Mouse (Mus musculus) midbrain, embryonic 11.5 days (tissue): ENCODE data around the gene Ccr7. TPM values are rescaled to one million over a fixed set of nuclear protein-coding genes. Genes with fewer than 3 reads are reported as not detected.

Source experiments
- polyA plus RNA-seq: library from polyadenylated mRNA; unstranded; fragments of >200 nt; fragmentation: Nextera tagmentation; extraction: Ambion mirVana; gene quantifications from 2 replicates; pipeline ENCODE4 v1.2.1, GENCODE M21; 2014

The Ccr7 gene
- polyA plus RNA-seq, 1 experiment from 2014 or later = not detected

Other genes starting within 250 kb of the Ccr7 start
- 44.3 and 45.0 TPM in 2 replicates for gene Cdc6, start 247.3 kb downstream of the Ccr7 start, polyA plus RNA-seq
- 13.2 and 14.8 TPM in 2 replicates for gene Rara, start 227.3 kb downstream of the Ccr7 start, polyA plus RNA-seq
- not detected in 2 replicates for gene Gjd3, start 172.1 kb downstream of the Ccr7 start, polyA plus RNA-seq
- 431 and 436 TPM in 2 replicates for gene Top2a, start 130.9 kb downstream of the Ccr7 start, polyA plus RNA-seq
- gene Igfbp4, start 113.8 kb downstream of the Ccr7 start, polyA plus RNA-seq = 207 and 209 TPM in 2 replicates
- gene Tns4, start 65.8 kb downstream of the Ccr7 start, polyA plus RNA-seq = 0.23 and 0.67 TPM in 2 replicates
- gene Smarce1, start 75.9 kb upstream of the Ccr7 start, polyA plus RNA-seq = 184 and 194 TPM in 2 replicates
- 0.40 and 0.68 TPM in 2 replicates for gene Krt222, start 89.0 kb upstream of the Ccr7 start, polyA plus RNA-seq
- not detected in 2 replicates for gene Krt24, start 130.2 kb upstream of the Ccr7 start, polyA plus RNA-seq
- gene Krt25, start 167.9 kb upstream of the Ccr7 start, polyA plus RNA-seq = not detected in 2 replicates
- 0.68 and 0.94 TPM in 2 replicates for gene Krt26, start 182.9 kb upstream of the Ccr7 start, polyA plus RNA-seq
- gene Krt27, start 196.0 kb upstream of the Ccr7 start, polyA plus RNA-seq = not detected in 2 replicates
- 0.26 and 0.61 TPM in 2 replicates for gene Krt28, start 219.8 kb upstream of the Ccr7 start, polyA plus RNA-seq
- 31.6 and 38.3 TPM in 2 replicates for gene Krt10, start 234.3 kb upstream of the Ccr7 start, polyA plus RNA-seq